9 mouse cellular contexts compared by ENCODE assay signal in genomic region chr17:30024651-30025050, GRCm38 (mm10). TPM values are rescaled to one million over a fixed set of nuclear protein-coding genes. Genes with fewer than 3 reads are reported as not detected.
DNase-seq lines count a peak whose midpoint lies in the region; ATAC-seq lines count a peak whose summit lies in the region.
"Had no signal": no experiment of that assay in that cellular context is flagged by ENCODE, and none has a peak within 500 bp of the region (broad histone marks: within the 10 kb centered on the region; RNA-seq: fewer than 3 reads in every experiment).

No protein-coding gene starts in this region.

- no peak overlapping the region for H3K9ac ChIP-seq in neural tube, embryonic 15.5 days (replicated peaks)

- H3K4me3 ChIP-seq in neural tube, embryonic 15.5 days (replicated peaks), result no peak overlapping the region
- H3K4me3 ChIP-seq: hindbrain, embryonic 15.5 days had no signal

- no peak overlapping the region for H3K27ac ChIP-seq in neural tube, embryonic 15.5 days (replicated peaks)

- no peaks in the 10 kb centered on the region for H3K9me3 ChIP-seq in neural tube, embryonic 15.5 days (replicated peaks)
- H3K9me3 ChIP-seq: hindbrain, embryonic 15.5 days had no signal

- H3K4me2 ChIP-seq in neural tube, embryonic 15.5 days, result no peak overlapping the region
- H3K4me2 ChIP-seq: hindbrain, embryonic 15.5 days had no signal

- ATAC-seq in neural tube, embryonic 15.5 days (ENCODE audit: low FRiP score), result no peak
- no peak for ATAC-seq in megakaryocyte-erythroid progenitor cell, adult 5-6 weeks (replicated peaks; ENCODE audit: low FRiP score, low TSS enrichment, poor library complexity, severe bottlenecking)

- no peaks in the 10 kb centered on the region for H3K36me3 ChIP-seq in neural tube, embryonic 15.5 days
- H3K36me3 ChIP-seq: hindbrain, embryonic 15.5 days had no signal

- DNase-seq in neural tube, embryonic 10.5 days (ENCODE audit: extremely low spot score, low spot score), result peak; percentile 66
- DNase-seq in brain, adult 2 months (ENCODE audit: low read depth, low spot score), result peak; percentile 85
- peak; percentile 75 for DNase-seq in forelimb bud, embryonic 11.5 days (ENCODE audit: low read depth, low spot score)
- peak; percentile 77 to 93 for DNase-seq in kidney, postnatal 36 days
- peak; percentile 86 for DNase-seq in lung, postnatal 10 days
- DNase-seq in spleen, adult 12 weeks (ENCODE audit: low spot score), result peak; percentile 37

- no peaks in the 10 kb centered on the region for H3K27me3 ChIP-seq in neural tube, embryonic 15.5 days (replicated peaks)
- H3K27me3 ChIP-seq: hindbrain, embryonic 15.5 days had no signal

- 67% methylated on average over 5 of the region's 5 CpGs for WGBS in neural tube, embryonic 15.5 days

- peaks cover 66% of the 10 kb centered on the region for H3K4me1 ChIP-seq in neural tube, embryonic 15.5 days

RNA-seq across cellular contexts. Expression of gene Zfand3, which starts 20.1 kb away (rescaled TPM):
- 55.6 and 62.0 TPM in 2 replicates for polyA plus RNA-seq in neural tube, embryonic 15.5 days (2015; fragmentation: Nextera tagmentation; extraction: Ambion mirVana)
- 9.5 and 41.5 TPM in 2 replicates for total RNA-seq in megakaryocyte-erythroid progenitor cell, adult 5-6 weeks (2014; fragmentation: Nextera tagmentation)
- 4.9 and 11.4 TPM in 2 replicates for total RNA-seq in megakaryocyte-erythroid progenitor cell, adult 5-6 weeks (2017)

RNA-seq across cellular contexts. Expression of gene Mdga1, which starts 54.8 kb away (rescaled TPM):
- polyA plus RNA-seq in neural tube, embryonic 15.5 days (2015; fragmentation: Nextera tagmentation; extraction: Ambion mirVana), result 7.1 and 10.9 TPM in 2 replicates
- 7.3 and 13.7 TPM in 2 replicates for total RNA-seq in megakaryocyte-erythroid progenitor cell, adult 5-6 weeks (2014; fragmentation: Nextera tagmentation)
- 5.4 and 14.4 TPM in 2 replicates for total RNA-seq in megakaryocyte-erythroid progenitor cell, adult 5-6 weeks (2017)
